In genomic region chr17:21753342-21754208, GRCm38 (mm10) we compare ENCODE assay signal across 8 mouse cellular contexts. TPM values are rescaled to one million over a fixed set of nuclear protein-coding genes. Genes with fewer than 3 reads are reported as not detected.
A peak's percentile ranks its signal among the peaks of the same experiment; 100 is the strongest.
DNase-seq lines count a peak whose midpoint lies in the region; ATAC-seq lines count a peak whose summit lies in the region.

No protein-coding gene starts in this region.

- peak overlapping the region; percentile 34 for H3K4me3 ChIP-seq in forebrain, embryonic 13.5 days

- no peaks in the 10 kb centered on the region for H3K9me3 ChIP-seq in forebrain, embryonic 13.5 days (replicated peaks)

- H3K9ac ChIP-seq in forebrain, embryonic 13.5 days, result peak overlapping the region; percentile 60; the same call in 1 of the 2 replicates

- no peaks in the 10 kb centered on the region for H3K36me3 ChIP-seq in forebrain, embryonic 13.5 days (ENCODE audit: poor library complexity, severe bottlenecking)

- peaks cover 13% of the 10 kb centered on the region for H3K4me1 ChIP-seq in forebrain, embryonic 13.5 days

- peak; percentile 57; the same call in 1 of the 2 replicates for ATAC-seq in forebrain, embryonic 13.5 days
- no peak for ATAC-seq in CD4-positive, CD25-positive, alpha-beta regulatory T cell, adult 4 months

- peak; percentile 27 for DNase-seq in ovary, postnatal 36 days (ENCODE audit: low spot score)
- no peak for DNase-seq in ovary, adult 18-20 months (ENCODE audit: low spot score)
- DNase-seq in kidney, adult 9 months, result peak; percentile 7
- peak; percentile 9 for DNase-seq in lung, postnatal 36 days
- DNase-seq in testis, postnatal 10 days (ENCODE audit: low spot score), result peak; percentile 49
- no peak for DNase-seq in frontal cortex, postnatal 25 days (ENCODE audit: low spot score in 2 of 2)

- H3K27me3 ChIP-seq in forebrain, embryonic 13.5 days, result 0 out of 2 replicates have a peak, but pooled peaks cover 8% of the 10 kb centered on the region

- peak overlapping the region; percentile 62 for H3K4me2 ChIP-seq in forebrain, embryonic 13.5 days

- no peak overlapping the region for H3K27ac ChIP-seq in forebrain, embryonic 13.5 days

- WGBS in forebrain, embryonic 13.5 days, result 6% methylated on average over 20 of the region's 20 CpGs

RNA-seq across cellular contexts. Expression of gene Zfp229, which starts 23.0 kb away (rescaled TPM):
- 8.7 and 11.1 TPM in 2 replicates for polyA plus RNA-seq in forebrain, embryonic 13.5 days (2015; fragmentation: Nextera tagmentation; extraction: Ambion mirVana)
- under 1 TPM; 0.32 TPM for polyA plus RNA-seq in CD4-positive, CD25-positive, alpha-beta regulatory T cell, adult 4 months (2017; shearing (Covaris generic))

RNA-seq across cellular contexts. Expression of gene Zfp760, which starts 46.0 kb away (rescaled TPM):
- 20.7 and 22.1 TPM in 2 replicates for polyA plus RNA-seq in forebrain, embryonic 13.5 days (2015; fragmentation: Nextera tagmentation; extraction: Ambion mirVana)
- 1 to 10 TPM; 4.7 to 5.3 TPM for polyA plus RNA-seq in CD4-positive, CD25-positive, alpha-beta regulatory T cell, adult 4 months (2017; shearing (Covaris generic))

Comparison
In these comparisons a context has a peak if more than half of its experiments do, and no peak if none do; other contexts are left out.
1. DNase-seq: peak in ovary, postnatal 36 days (single experiment), kidney, adult 9 months (single experiment), lung, postnatal 36 days (single experiment) and testis, postnatal 10 days (single experiment); none in ovary, adult 18-20 months (single experiment) and frontal cortex, postnatal 25 days (0 of 2).